Mouse (Mus musculus): ENCODE measurements around the gene Ptpa. TPM values are rescaled to one million over a fixed set of nuclear protein-coding genes. Genes with fewer than 3 reads are reported as not detected.

Gene Ptpa
- total RNA-seq, 1 experiment from 2014 or later, result 23.0 TPM

DNA sequence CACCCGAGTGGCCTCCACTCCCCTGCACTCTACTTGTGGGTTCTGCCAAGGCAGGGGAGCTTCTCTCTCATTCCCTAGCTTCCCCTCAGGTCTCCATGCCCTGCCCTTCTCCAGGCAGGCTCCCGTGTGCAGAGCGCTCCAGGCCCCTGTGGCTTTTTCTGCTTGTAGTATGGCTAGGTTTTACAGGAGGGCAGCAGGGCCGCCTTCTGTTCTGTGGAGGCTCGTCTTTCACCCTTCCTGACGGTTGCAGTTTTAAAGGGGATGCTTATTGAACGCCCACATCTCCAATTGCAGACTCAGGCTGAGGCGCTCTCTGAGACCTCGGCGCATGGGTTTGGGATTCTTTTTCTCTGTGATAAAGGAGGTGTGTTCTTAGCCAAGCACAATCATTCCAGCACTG lies 3.3 kb downstream of the Ptpa start:
- ATAC-seq (replicated peaks; ENCODE audit: insufficient number of reproducible peaks, low FRiP score, low TSS enrichment, poor library complexity, severe bottlenecking), result no peak

DNA sequence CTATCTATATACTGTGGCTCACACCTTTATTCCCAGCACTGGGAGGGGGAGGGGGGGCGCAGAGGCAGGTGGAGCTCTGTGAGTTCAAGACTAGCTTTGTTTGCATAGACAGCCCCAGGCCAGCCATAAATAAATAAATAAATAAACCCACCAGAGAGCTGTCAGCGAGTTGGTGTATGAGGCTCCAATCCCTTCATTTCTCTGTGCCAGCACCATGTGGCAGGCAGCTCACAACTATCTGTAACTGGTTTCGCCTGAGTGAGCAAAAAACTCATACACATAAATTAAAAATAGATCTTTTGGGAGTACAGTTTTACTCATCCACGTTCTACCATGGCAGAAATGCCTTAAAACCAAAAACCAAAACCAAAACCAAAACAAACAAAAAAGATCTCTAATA lies 5.6 kb downstream of the Ptpa start:
- no peak for ATAC-seq (replicated peaks; ENCODE audit: insufficient number of reproducible peaks, low FRiP score, low TSS enrichment, poor library complexity, severe bottlenecking)

DNA sequence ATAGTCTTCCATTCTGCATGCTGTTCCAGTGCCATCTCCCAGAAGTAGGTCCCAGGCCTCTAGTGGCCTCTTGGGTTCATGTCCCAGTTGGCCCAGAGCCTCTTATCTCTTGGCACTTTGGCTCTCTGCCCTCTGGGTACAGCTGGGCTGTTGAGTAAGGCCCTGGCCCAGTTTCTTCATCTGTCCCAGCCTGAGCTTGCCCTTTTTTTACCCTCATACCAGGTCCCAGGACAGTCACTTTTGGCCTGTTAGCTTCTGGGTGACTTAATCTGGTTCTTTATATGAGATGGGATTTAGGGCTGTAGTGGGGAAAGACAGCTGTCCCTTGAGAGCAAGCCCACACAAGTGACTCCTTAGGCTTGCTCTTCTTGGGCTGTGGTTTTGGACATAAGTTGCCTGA lies 13.3 kb downstream of the Ptpa start:
- ATAC-seq (replicated peaks; ENCODE audit: insufficient number of reproducible peaks, low FRiP score, low TSS enrichment, poor library complexity, severe bottlenecking), result no peak

DNA sequence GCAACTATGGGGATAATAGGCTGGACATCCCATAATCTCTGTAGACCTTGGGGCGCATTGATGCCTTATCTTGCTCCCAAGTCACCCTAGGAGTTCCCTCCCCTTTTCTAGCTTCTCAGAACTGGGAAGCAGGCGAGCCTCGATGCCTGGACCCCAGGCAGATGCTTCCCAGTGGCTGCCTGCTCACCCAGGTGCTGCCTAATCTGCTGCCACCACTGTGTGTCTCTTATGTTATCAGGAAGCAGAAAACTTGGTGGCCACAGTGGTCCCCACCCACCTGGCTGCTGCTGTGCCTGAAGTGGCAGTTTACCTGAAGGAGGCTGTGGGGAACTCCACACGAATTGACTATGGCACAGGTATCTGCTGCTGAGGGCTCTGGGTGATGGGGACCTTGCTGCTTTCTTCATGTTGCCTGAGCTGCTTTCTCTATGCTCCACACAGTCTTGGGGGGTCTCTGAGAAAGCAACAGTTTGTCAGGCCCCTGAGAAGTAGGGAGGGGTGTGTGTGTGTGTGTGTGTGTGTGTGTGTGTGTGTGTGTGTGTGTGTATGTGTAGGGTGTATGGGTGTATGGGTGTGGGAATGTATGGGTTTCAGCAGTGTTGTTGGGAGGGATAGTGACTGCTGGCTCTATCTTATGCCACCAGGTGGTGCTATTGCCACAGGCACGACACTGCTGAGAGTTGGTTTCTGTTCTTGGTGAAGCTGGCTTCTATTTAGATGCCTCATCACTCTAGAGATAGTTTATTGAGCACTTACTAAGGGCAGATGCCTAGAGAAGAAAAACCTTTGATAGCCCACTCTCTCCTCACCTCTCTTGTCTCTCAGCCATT lies 19.7 kb downstream of the Ptpa start:
- peak; percentile 76 for ATAC-seq (replicated peaks; ENCODE audit: insufficient number of reproducible peaks, low FRiP score, low TSS enrichment, poor library complexity, severe bottlenecking)

DNA sequence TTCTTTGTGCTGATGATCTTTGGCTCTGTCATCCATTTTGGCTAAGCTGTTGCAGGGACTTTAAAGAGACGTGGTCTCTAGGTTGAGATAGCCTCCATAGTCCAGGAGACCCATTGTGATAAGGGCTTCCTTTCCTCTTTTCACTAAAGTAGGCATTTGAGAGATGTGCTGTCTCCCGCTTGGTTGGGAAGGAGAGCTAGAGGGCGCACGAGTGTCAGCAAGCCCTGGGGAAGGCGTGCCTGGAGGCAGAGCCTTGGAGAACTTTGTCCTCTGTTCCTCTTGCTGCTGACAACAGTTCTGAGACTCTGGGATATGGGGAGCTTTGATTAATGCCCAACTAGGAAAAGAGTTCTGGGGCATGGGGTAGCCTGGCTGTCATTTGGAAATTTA lies 20.3 kb downstream of the Ptpa start:
- no peak for ATAC-seq (replicated peaks; ENCODE audit: insufficient number of reproducible peaks, low FRiP score, low TSS enrichment, poor library complexity, severe bottlenecking)

DNA sequence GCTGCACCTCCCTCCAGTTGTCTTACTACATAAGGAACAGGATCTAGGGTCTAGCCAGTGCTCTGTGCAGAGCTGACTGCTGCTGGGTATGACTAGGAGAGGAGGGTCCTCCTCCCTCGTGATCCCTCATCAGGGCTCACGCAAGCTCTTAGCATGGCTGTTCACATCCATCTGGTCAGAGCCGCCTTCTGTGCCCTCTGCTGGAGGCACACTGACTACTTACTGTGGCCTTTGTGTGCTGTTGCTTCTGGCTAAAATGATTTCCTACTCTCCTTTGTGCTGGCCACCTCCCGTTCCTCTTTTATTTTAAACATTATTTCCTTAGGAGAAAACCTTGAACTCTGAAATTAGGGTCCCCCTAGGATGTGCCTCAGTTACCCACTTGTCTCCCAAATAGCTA lies 21.0 kb downstream of the Ptpa start:
- ATAC-seq (replicated peaks; ENCODE audit: insufficient number of reproducible peaks, low FRiP score, low TSS enrichment, poor library complexity, severe bottlenecking), result no peak

DNA sequence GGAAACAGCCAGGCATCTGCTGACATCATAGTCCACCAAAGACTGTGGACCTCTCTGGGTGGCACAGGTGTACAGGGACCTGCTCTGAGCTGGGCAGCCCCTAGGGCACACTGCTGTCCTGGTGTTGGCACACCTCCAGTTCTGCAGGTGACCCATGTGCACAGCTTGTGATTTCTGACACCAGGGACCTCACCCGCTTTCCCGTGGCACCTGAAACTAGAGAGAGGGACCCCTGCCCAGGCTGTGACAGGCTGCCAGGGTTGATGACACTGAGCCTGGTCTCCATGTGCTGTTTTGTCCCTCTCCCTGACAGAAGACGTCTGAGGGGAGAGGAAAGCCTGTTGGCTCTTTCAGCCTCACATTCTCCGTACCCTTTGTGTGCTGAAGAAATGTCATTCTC lies 22.0 kb downstream of the Ptpa start:
- no peak for ATAC-seq (replicated peaks; ENCODE audit: insufficient number of reproducible peaks, low FRiP score, low TSS enrichment, poor library complexity, severe bottlenecking)

DNA sequence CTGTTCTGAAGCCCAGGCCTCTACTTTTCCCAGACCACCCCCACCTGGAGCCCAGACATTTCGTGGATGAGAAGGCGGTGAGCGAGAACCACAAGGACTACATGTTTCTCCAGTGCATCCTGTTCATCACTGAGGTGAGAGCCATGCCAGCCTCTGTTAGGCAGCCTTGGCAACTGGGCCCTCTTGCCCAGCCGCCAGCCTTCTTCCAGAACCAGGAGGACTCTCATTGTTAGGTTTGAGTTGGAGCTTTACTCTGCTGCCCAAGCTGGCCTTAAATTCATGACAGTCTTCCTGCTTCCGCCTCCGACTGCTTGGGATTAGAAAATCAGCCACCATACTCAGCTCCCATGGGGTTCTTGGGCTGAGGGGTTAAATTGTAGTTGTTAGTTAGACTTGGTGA lies 23.8 kb downstream of the Ptpa start:
- ATAC-seq (replicated peaks; ENCODE audit: insufficient number of reproducible peaks, low FRiP score, low TSS enrichment, poor library complexity, severe bottlenecking), result no peak

DNA sequence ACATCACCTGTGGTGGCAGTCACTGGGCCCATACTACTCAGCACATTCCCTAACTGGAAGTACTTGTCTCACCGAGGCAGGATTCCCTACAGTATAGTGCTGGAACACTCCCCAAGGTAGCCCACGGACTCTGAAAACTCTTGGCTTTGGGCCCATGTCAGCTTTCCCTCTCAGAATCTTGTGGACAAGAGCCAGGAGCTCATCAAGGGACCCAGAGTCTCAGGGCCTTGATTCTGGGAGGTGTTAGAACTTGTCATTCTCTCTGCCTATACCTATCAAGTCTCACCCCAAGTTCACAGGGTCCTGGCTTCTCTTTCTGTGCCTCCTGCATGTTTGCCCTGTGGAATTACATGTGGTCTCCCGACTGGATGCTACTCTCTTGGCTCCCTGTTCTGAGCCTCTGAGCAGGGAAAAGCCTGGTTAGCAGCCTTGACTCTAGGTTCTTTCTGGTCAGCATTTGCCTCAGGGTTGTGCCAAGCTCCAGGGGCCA lies 24.4 kb downstream of the Ptpa start:
- no peak for ATAC-seq (replicated peaks; ENCODE audit: insufficient number of reproducible peaks, low FRiP score, low TSS enrichment, poor library complexity, severe bottlenecking)

DNA sequence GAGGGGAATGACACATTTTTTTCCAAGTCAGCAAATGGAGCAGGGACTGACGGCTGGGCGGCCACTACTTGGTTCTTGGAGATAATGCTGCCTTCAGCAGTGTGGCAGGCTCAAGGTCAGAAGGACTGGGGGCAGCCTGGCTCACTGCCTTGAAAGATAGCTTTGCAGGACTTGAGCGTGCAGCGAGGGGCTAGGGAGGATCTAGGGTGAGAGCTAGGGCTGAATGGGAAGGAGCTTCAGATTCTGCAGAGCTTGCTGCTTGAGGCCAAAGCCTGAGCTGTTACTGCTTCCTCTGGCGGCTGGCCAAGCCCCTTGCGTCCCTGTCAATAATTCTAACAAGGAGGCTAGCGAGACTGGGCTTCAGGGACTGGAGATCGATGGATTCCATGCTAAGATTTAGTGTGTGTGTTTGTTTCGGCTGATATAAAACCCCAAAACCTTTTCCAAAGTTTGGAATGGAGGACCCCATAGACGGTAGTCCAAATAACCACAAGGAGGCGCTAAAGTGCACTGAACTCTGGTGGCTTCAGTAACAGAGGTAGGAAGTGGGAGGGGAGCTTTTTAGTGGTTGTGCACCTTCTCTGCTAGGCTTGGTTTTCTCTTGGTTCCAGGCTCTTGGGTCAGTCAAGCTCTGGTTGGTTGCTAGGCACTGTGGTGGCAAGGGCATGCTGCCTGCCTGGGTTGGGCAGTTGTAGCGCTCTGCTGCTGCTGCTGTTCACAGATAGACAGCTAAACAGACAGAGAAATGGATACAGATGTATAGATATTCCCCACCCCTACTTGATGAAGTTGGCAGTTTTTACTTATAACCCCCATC lies 25.1 kb downstream of the Ptpa start:
- peak; percentile 83 for ATAC-seq (replicated peaks; ENCODE audit: insufficient number of reproducible peaks, low FRiP score, low TSS enrichment, poor library complexity, severe bottlenecking)

DNA sequence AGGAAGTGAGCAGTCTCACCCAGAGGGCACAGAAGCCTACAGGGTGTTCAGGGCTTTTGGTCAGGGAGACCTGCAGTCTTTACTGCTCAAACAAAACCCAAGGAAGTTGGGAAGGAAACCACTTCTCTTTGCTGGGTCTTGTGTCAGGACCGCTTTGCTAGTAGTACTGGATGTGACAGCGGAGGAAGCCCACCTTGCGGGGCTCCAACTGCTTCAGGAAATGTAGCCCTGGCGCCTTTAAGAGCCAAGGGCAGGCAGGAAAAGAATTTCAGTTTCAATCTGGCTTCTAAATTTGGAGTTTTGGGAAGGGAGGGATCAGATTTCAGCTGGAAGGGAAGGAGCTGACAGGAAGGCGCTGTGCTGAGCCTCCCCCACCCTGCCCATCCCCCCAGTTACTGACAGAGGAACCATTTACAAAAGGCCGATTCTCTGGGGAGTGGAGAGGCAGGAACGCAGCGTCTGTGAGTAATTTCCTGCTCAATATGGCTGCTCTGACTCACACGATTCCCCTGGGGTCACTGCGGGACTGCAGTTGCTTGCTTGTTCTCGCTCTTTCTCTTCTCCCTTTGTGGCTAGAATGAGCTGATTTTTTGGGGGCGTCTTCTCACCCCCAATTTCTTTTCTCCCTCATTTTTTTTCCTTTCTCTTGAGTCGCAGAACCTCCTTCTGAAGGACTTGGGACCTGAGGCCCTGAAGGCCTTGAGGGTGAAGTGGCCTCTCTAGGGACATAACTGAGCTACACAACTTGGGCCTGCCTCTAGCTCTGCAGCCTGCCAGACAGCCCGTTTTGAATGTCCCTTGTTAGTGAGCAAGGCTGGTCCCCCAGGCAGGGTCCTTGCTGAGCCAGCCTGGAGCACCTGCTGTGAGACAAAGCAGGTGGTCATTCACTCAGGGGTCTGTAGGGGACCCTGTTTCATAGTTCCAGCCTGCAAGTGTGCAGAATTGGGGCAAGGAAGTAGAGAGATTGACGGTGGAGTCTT lies 26.0 kb downstream of the Ptpa start:
- ATAC-seq (replicated peaks; ENCODE audit: insufficient number of reproducible peaks, low FRiP score, low TSS enrichment, poor library complexity, severe bottlenecking), result peak; percentile 59

DNA sequence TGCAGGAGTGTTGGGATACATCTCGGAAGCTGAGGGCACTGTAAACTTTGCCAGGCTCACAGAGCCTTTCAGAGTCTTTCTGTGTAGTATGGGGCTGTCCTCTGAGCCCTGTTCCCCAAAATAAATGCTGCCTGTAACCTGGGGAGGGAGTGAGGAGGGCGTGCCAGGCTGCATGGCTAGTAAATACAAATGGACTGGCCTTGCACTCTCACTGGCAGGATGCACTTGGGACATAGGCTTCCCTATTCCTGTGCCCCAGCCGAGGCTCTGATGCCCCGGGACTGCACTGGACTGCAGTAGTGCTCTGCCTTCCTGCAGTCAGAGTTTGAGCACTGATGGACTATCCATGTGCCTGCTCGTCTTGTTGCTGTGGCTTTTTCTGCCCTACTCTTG lies 26.7 kb downstream of the Ptpa start:
- ATAC-seq (replicated peaks; ENCODE audit: insufficient number of reproducible peaks, low FRiP score, low TSS enrichment, poor library complexity, severe bottlenecking), result no peak

DNA sequence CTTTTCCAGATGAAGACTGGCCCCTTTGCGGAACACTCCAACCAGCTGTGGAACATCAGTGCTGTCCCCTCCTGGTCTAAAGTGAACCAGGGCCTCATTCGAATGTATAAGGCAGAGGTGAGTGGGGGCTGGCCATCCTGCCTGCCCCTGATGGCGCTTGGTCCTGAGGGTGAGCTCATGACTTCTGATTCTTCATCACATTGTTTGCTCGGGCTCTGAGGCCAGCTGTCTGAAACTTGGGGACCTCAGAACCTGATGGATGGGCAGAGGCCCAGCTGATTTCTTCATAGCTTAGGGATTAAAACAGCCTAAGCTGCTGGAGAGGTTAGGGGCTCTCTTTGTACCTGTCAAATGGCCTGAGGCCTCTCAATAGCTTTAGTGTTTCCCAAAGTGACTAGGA lies 27.4 kb downstream of the Ptpa start:
- ATAC-seq (replicated peaks; ENCODE audit: insufficient number of reproducible peaks, low FRiP score, low TSS enrichment, poor library complexity, severe bottlenecking), result no peak

DNA sequence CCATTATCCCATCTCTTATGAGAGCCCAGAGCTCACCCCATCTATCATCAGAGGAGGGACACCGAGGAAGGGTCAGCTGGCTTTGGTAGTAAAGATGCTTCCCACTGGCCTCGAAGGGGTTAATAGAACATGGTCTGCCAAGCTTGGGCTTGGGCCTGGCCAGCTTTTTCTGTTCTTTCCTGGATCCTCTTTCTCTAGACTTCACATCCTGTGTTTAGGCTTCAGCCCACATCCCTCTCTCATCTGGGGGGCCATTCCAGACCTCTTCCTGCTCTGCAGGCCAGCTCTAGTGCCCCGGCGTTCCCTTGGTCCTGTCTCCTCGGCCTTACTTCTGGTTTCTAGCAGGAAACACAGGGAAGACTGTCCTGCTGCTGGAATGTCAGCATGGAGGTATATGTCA lies 28.2 kb downstream of the Ptpa start:
- ATAC-seq (replicated peaks; ENCODE audit: insufficient number of reproducible peaks, low FRiP score, low TSS enrichment, poor library complexity, severe bottlenecking), result no peak

DNA sequence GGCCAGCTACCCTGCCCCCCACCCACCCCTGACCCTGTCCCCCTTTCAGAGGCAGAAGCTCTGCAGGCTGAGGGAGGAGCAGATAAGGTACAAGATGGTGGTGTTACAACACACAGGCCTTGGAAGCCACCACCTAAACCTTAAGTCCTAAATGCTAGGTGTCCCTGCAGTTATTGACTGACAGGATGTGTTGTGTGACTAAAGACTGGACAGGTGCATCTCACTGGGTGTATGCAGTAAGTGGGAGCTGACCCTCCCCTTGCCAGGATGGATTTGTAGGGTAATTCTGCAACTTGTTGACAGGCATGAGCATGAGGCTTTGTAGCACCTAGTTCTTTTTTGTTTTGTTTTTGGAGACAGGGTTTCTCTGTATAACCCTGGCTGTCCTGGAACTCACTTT lies 28.6 kb downstream of the Ptpa start:
- no peak for ATAC-seq (replicated peaks; ENCODE audit: insufficient number of reproducible peaks, low FRiP score, low TSS enrichment, poor library complexity, severe bottlenecking)

DNA sequence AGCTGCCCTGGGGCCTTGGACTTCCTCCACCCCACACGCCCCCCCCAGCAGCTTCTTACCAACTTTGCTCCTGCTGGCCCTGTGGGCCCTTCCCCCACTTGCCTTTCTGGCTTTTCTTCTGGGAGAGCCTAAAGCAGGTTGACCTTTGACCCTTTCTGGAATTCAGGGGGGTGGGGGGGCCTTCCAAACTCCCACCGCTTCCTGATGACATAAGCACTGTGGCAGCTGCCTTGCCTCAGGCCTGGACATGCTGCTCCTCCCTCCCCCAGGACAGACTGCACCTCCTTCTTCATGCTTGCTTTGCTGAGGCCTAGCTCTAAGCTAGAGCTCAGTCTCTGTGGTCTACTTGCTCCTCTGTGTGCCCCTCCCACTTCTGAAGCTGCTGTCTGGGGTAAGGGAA lies 29.5 kb downstream of the Ptpa start:
- no peak for ATAC-seq (replicated peaks; ENCODE audit: insufficient number of reproducible peaks, low FRiP score, low TSS enrichment, poor library complexity, severe bottlenecking)

DNA sequence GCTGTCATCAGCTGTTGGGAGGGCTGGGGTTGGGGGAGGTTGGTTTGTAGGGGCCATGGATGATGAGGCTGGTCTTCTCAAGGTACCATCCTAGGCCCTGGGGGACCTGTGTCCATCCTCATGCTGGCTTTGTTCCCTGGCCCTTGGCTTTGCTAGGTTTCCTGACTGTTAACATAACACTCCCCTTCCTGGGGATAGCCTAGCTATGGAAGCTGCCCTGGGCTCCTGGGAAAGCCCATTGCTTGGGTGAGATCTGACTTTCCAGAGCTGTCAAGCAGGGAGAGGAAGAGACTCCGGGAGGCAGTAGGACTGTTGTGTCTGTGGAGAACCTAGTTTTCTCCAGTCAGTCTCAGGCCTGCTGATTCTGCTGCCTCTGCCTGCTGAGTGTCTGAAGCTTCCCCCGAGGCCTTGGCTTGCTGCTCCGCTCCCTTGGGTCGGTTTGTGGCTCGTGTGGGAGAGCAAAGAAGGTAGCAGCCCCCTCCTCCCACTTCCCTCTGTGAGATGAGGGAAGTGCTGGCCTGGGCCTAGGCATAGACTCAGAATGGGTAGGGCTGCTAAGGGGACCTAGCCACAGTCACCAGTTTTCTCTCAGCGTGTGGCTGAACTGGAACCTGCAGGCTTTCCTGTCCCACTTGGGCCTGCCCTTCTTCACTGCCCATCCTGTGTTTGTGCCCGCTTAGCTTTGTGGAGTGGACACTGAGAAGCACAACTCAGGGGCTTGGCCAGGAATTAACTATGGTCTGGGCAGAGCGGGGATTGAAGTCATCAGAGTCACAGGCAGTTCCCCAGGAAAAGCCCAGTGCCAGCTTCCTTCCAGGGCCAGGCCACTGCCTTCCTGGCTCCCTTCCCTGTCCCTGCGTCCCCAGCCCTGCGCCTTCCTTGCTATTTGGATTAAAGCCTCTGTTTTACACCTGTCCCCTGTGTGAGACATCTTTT lies 31.3 kb downstream of the Ptpa start:
- ATAC-seq (replicated peaks; ENCODE audit: insufficient number of reproducible peaks, low FRiP score, low TSS enrichment, poor library complexity, severe bottlenecking), result no peak

DNA sequence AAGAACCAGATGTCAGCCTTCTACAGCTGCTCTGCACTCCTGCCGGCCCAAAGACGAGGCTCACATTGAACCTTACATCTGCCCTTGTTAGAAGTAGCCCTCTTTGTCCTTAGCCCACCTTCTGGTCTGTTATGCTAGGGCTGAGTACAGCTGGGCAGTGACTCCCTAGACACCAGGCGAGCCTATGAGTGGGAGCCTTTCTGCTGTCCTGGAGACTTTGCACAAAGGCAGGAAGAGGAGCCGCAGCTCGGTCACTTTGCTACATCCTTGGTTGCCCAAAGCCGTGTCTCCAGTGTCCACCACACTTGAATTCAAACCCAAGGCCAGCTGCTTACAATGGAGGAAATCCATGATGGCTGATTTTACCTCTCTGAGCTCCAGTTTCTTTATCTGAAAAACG lies 32.5 kb downstream of the Ptpa start:
- ATAC-seq (replicated peaks; ENCODE audit: insufficient number of reproducible peaks, low FRiP score, low TSS enrichment, poor library complexity, severe bottlenecking), result no peak
